Mouse (Mus musculus) brain, embryonic 18.5 days (tissue): Measurements from ENCODE around the gene Nup188.

Source experiments
- DNase-seq: peaks from one replicate; pipeline ENCODE4 v3.0.0-alpha.2; 2012; ENCODE audit warnings: low read depth, low spot score

The Nup188 gene

DNA sequence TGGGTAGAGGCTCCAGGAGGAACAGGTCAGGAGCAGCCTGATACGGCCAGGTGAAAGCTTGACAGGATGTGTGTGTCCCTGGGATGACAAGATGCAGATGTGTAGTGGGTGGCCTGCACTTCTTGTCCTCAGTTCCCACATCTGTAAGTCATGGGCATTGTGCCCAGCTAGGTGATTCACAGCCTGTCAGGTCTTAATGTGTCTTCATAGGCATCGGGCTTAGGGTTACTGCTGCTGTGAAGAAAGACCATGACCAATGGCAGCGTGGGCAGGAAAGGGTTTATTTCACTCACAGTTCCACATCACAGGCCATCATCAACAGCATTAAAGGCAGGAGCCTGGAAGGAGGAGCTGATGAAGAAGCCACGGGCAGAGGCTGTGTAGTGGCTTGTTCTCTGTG, 99.4 kb downstream of the Nup188 start:
- no peak for DNase-seq

DNA sequence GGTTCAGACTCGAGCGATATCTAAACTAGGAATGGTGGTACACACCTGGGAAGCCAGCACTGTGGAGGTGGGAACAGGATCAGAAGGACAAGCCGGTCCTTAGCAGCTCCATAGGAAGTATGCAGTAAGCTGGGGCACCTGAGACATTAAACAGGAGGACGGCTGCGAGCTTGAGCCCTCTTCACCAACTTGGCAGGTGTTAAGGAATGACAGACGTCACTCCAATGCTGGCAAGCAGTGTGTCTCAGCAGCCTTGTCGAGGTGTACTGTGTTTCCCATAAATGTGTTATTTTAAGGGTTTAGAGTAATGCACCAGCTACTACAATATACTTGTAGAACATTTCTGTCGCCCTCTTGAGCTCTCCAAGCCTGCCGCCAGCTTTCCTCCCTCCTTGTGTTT, 100.7 kb downstream of the Nup188 start:
- no peak for DNase-seq

DNA sequence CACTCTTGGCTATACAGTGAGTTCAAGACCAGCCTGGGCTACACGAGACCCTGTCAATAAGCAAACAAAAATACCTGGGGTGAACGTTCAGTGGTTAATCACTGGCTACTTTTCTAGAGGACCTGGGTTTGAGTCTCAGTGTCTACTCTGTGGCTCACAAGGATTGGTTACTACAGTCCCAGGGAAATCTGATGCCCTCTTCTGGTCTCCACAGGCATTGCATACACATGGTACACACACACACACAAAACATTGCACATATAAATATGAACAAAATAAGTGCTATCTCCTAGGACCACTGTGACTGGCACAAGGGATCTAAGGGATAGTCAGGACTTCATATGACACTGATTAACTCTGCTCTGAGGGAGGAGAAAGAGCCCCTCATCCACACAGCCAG, 102.8 kb downstream of the Nup188 start:
- no peak for DNase-seq

DNA sequence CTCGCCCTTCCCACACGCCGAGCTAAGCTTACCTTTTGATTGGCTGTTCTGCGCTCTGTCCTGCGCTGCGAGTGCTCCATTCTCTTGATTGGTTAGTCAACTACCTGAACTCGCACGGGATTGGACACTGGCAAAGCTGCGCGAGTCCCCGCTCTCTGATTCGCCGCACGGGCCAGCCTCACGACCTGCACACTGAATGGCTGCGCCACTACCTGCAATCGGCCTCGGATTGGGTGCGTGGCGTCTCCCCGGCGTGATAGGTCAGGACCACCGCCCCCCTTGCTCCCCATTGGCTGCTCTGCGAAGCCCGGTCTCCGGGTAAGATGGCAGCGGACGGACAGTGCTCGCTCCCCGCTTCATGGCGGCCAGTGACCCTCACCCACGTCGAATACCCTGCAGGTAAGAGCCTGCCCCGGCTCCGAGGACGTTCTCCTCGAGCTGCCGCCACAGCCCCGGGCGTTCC, 105.9 kb downstream of the Nup188 start, which contains the start of gene Dolpp1:
TSS of gene Dolpp1 (plus strand) at position 141 of the 463 bp plus-strand sequence.
- peak; percentile 98 for DNase-seq

DNA sequence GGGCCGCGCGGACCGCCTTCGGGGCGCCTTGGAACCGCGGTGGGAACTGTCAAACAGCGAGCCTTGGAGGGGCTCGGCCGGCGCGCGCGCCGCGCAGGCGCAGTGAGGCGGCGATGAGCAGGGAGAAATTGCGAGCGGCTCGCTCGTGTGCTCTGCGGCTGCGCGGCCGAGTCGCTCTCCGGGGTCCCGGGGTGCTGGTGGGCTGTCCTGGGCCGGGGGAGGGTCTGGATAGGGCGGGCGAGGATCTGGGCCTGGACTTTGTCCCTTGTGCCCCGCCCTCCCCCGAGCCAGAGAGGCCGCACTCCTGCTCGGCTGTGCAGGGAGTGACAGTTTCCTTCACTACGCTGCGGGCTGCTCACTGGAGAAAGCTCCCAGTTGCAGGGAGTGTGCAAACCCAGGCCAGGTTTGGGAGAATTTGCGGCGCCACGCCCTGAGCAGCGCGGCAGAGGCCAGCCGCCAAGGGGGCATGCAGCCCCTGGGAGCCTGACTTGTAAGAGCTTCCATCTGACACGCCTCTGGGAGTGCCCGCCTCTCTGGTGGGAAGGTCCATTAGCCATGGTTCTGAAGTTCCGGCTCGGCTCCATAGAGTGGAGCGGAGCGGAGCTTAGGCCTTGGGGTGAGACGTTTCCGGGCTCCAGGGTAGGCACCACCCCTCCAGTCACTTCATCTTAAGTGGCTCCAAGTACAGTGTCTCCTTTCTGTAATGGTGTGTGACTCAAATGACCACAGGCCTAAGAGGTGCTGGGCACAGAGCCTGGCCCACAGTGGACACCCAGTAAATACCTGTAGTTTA, 106.6 kb downstream of the Nup188 start:
- peak; percentile 82 for DNase-seq

DNA sequence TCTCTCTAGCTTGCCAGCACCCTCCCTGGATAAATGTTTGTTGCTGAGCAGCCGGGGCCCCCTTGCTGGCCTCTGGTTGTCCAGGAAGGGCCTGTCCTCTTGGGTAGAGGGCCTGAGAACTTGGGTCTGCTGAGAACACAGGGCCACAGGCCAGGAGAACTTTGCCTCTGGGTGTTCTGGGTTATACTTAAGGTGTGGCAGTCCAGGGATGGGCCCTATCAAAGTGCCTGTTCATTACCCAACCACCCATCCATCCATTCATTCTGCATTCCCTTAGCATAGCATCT, 107.1 kb downstream of the Nup188 start:
- no peak for DNase-seq
